Mouse (Mus musculus) neutrophil, adult 59 days (primary cell): ENCODE measurements around the gene 4930435E12Rik. TPM values are rescaled to one million over a fixed set of nuclear protein-coding genes. Genes with fewer than 3 reads are reported as not detected.

ENCODE experiments used
- total RNA-seq, 2 experiments: library from RNA; stranded (reverse); gene quantifications; 1 replicate in 1 of 2; 2 replicates in 1 of 2; pipeline ENCODE4 v1.2.4; 2023

The 4930435E12Rik gene
- not detected for total RNA-seq

DNA sequence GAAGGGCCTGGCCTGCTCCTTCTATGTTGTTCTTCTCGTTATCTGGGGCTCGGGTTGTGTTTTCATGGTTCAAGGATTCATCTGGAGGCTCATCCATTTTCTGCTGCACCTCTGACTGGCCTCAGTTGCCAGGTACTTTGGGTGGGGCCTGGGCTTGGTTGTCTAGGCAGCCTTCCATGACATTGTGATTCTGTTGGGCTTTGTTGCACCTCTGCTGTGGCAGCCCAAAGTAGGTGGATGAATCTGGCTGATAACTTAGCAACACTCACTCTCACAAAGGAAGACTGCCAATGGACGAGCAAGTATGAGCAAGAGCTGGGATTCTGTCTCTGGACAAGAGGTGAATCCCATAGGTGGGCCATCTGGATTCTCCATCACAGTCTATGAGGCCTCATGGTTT, at the start of gene 4930435E12Rik:
Gene 4930435E12Rik (minus strand): TSS at position 101 of the 400 bp plus-strand sequence.

DNA sequence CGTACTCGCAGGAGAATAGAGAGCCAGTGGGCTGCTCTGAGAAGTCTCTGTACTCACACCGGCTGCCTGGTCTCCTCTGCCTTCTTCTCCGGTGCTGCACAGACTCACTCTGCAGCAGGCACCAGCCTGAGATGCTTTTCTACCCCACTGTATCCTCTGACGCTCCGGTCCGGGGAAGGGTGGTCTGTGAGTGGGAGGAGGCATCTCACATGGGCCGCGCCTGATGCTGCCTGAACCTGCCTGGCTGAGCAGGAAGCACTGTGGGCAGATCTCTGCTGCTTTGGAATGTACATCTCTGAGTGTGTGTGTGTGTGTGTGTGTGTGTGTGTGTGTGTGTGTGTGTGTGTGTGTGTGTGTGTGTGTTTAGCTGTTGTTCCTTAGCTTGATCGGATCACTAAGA, 28.5 kb downstream of the 4930435E12Rik start, which contains the start of gene Upk1b:
Gene Upk1b (minus strand): TSS at position 238 of the 400 bp plus-strand sequence.

Other genes with a start within 250 kb of the 4930435E12Rik start
- 10 to 100 TPM; 17.2 to 22.8 TPM for gene Arhgap31, start 115.5 kb downstream of the 4930435E12Rik start, total RNA-seq
- gene B4galt4, start 86.5 kb downstream of the 4930435E12Rik start, total RNA-seq = 1 to 10 TPM; 3.6 to 4.7 TPM
- gene Upk1b, start 28.4 kb downstream of the 4930435E12Rik start, total RNA-seq = under 1 TPM in 1 of 2 experiments, not detected in 1; 0.91 TPM
- gene Igsf11, start 63.9 kb upstream of the 4930435E12Rik start, total RNA-seq = not detected